Mouse (Mus musculus): ENCODE results near the gene 9230112D13Rik.

GRCm38 (mm10) chr14:34512602-34513001, 10.0 kb downstream of the 9230112D13Rik start:
- no peak for TF ChIP-seq GABPA (IDR thresholded peaks at IDR 0.05; ENCODE audit: insufficient replicate concordance, low read depth, low read length)
- TF ChIP-seq ZNF384 (IDR thresholded peaks at IDR 0.05; ENCODE audit: low read depth, low read length): no peak
- TF ChIP-seq CTCF (conservative IDR thresholded peaks at IDR 0.05 in 1 of 2, IDR thresholded peaks at IDR 0.05 in 1 of 2; ENCODE audit: low read depth in 2 of 2, low read length in 2 of 2): no peak
- TF ChIP-seq SIN3A (IDR thresholded peaks at IDR 0.05; ENCODE audit: low read length): no peak
- TF ChIP-seq ELF1 (IDR thresholded peaks at IDR 0.05; ENCODE audit: low read depth, low read length): no peak
- no peak for TF ChIP-seq USF2 (conservative IDR thresholded peaks at IDR 0.05; ENCODE audit: low read depth, low read length)
- TF ChIP-seq ZKSCAN1 (IDR thresholded peaks at IDR 0.05; ENCODE audit: borderline replicate concordance, low read depth, low read length): no peak
- TF ChIP-seq MEF2A (IDR thresholded peaks at IDR 0.05; ENCODE audit: borderline replicate concordance, low read depth, low read length): no peak
- no peak for TF ChIP-seq ZC3H11A (IDR thresholded peaks at IDR 0.05; ENCODE audit: low read depth, low read length)
- no peak for TF ChIP-seq MYC (IDR thresholded peaks at IDR 0.05; ENCODE audit: low read depth, low read length)
